Mouse (Mus musculus) monocyte, adult 5-6 weeks (primary cell): ENCODE results near the gene Capn9. TPM values are rescaled to one million over a fixed set of nuclear protein-coding genes. Genes with fewer than 3 reads are reported as not detected.

Experiments
- total RNA-seq: library from RNA; stranded (forward); fragments of 200-1000, 200-491, 200-594 nt; gene quantifications from 3 replicates; pipeline ENCODE4 v1.2.3, GENCODE M21; 2017

Capn9 gene
- total RNA-seq, 1 experiment from 2014 or later: not detected

Other genes starting within 250 kb of the Capn9 start
- not detected in 3 replicates for gene Pgbd5, start 136.5 kb upstream of the Capn9 start, total RNA-seq
- gene Cog2, start 55.3 kb upstream of the Capn9 start, total RNA-seq: 15.1 to 29.5 TPM (median 22.8 TPM) in 3 replicates
- not detected in 3 replicates for gene Agt, start 6.4 kb upstream of the Capn9 start, total RNA-seq
- gene 2310022B05Rik, start 87.3 kb downstream of the Capn9 start, total RNA-seq: 1.1 to 3.5 TPM (median 3.2 TPM) in 3 replicates
- gene Ttc13, start 145.9 kb downstream of the Capn9 start, total RNA-seq: 14.5 to 74.3 TPM (median 26.1 TPM) in 3 replicates
- gene Arv1, start 146.0 kb downstream of the Capn9 start, total RNA-seq: 1.0 to 2.9 TPM in 2 of 3 replicates, not detected in the other
- gene Fam89a, start 175.7 kb downstream of the Capn9 start, total RNA-seq: 0.95 to 1.1 TPM in 2 of 3 replicates, not detected in the other
- not detected in 3 replicates for gene Trim67, start 217.0 kb downstream of the Capn9 start, total RNA-seq